Mouse (Mus musculus): ENCODE data around the gene Txndc2. TPM values are rescaled to one million over a fixed set of nuclear protein-coding genes. Genes with fewer than 3 reads are reported as not detected.

The Txndc2 gene
- total RNA-seq, 1 experiment from 2014 or later = not detected

- no peak for ATAC-seq (replicated peaks in 1 of 2; ENCODE audit: insufficient read depth in 1 of 2, low FRiP score in 2 of 2, low TSS enrichment in 1 of 2, low read depth in 1 of 2, poor library complexity in 2 of 2, severe bottlenecking in 2 of 2)
Observed at GRCm38 (mm10) chr17:65626301-65626700, 15.7 kb downstream of the Txndc2 start.

GRCm38 (mm10) chr17:65625563-65625962 is 16.4 kb downstream of the Txndc2 start:
- ATAC-seq (replicated peaks in 1 of 2; ENCODE audit: insufficient read depth in 1 of 2, low FRiP score in 2 of 2, low TSS enrichment in 1 of 2, low read depth in 1 of 2, poor library complexity in 2 of 2, severe bottlenecking in 2 of 2) = no peak

GRCm38 (mm10) chr17:65623130-65623529 is 18.8 kb downstream of the Txndc2 start:
- no peak for ATAC-seq (replicated peaks in 1 of 2; ENCODE audit: insufficient read depth in 1 of 2, low FRiP score in 2 of 2, low TSS enrichment in 1 of 2, low read depth in 1 of 2, poor library complexity in 2 of 2, severe bottlenecking in 2 of 2)

GRCm38 (mm10) chr17:65618431-65618830 is 23.5 kb downstream of the Txndc2 start:
- ATAC-seq (replicated peaks in 1 of 2; ENCODE audit: insufficient read depth in 1 of 2, low FRiP score in 2 of 2, low TSS enrichment in 1 of 2, low read depth in 1 of 2, poor library complexity in 2 of 2, severe bottlenecking in 2 of 2) = no peak

GRCm38 (mm10) chr17:65615678-65616077 is 26.3 kb downstream of the Txndc2 start:
- ATAC-seq (replicated peaks in 1 of 2; ENCODE audit: insufficient read depth in 1 of 2, low FRiP score in 2 of 2, low TSS enrichment in 1 of 2, low read depth in 1 of 2, poor library complexity in 2 of 2, severe bottlenecking in 2 of 2) = no peak

- ATAC-seq (replicated peaks in 1 of 2; ENCODE audit: insufficient read depth in 1 of 2, low FRiP score in 2 of 2, low TSS enrichment in 1 of 2, low read depth in 1 of 2, poor library complexity in 2 of 2, severe bottlenecking in 2 of 2) = no peak
Observed at GRCm38 (mm10) chr17:65614431-65614830, 27.5 kb downstream of the Txndc2 start.

- peak; percentile 86 to 92 for ATAC-seq (replicated peaks in 1 of 2; ENCODE audit: insufficient read depth in 1 of 2, low FRiP score in 2 of 2, low TSS enrichment in 1 of 2, low read depth in 1 of 2, poor library complexity in 2 of 2, severe bottlenecking in 2 of 2)
Observed at GRCm38 (mm10) chr17:65613463-65614412, 28.2 kb downstream of the Txndc2 start, which contains the start of gene Vapa. Gene Vapa (minus strand): TSS chr17:65613555.

GRCm38 (mm10) chr17:65613142-65613462 is 28.9 kb downstream of the Txndc2 start:
- ATAC-seq (replicated peaks in 1 of 2; ENCODE audit: insufficient read depth in 1 of 2, low FRiP score in 2 of 2, low TSS enrichment in 1 of 2, low read depth in 1 of 2, poor library complexity in 2 of 2, severe bottlenecking in 2 of 2) = 0 out of 4 replicates have a peak, but pooled peaks of 1 of the 2 experiments have one; percentile 1

GRCm38 (mm10) chr17:65612391-65613141 is 29.4 kb downstream of the Txndc2 start:
- no peak for ATAC-seq (replicated peaks in 1 of 2; ENCODE audit: insufficient read depth in 1 of 2, low FRiP score in 2 of 2, low TSS enrichment in 1 of 2, low read depth in 1 of 2, poor library complexity in 2 of 2, severe bottlenecking in 2 of 2)

- no peak for ATAC-seq (replicated peaks in 1 of 2; ENCODE audit: insufficient read depth in 1 of 2, low FRiP score in 2 of 2, low TSS enrichment in 1 of 2, low read depth in 1 of 2, poor library complexity in 2 of 2, severe bottlenecking in 2 of 2)
Observed at GRCm38 (mm10) chr17:65611721-65612120, 30.2 kb downstream of the Txndc2 start.

- ATAC-seq (replicated peaks in 1 of 2; ENCODE audit: insufficient read depth in 1 of 2, low FRiP score in 2 of 2, low TSS enrichment in 1 of 2, low read depth in 1 of 2, poor library complexity in 2 of 2, severe bottlenecking in 2 of 2) = no peak
Observed at GRCm38 (mm10) chr17:65608743-65609142, 33.2 kb downstream of the Txndc2 start.

GRCm38 (mm10) chr17:65608312-65608687 is 33.7 kb downstream of the Txndc2 start:
- no peak for ATAC-seq (replicated peaks in 1 of 2; ENCODE audit: insufficient read depth in 1 of 2, low FRiP score in 2 of 2, low TSS enrichment in 1 of 2, low read depth in 1 of 2, poor library complexity in 2 of 2, severe bottlenecking in 2 of 2)

GRCm38 (mm10) chr17:65607574-65608311 is 34.2 kb downstream of the Txndc2 start:
- no peak for ATAC-seq (replicated peaks in 1 of 2; ENCODE audit: insufficient read depth in 1 of 2, low FRiP score in 2 of 2, low TSS enrichment in 1 of 2, low read depth in 1 of 2, poor library complexity in 2 of 2, severe bottlenecking in 2 of 2)

- ATAC-seq (replicated peaks in 1 of 2; ENCODE audit: insufficient read depth in 1 of 2, low FRiP score in 2 of 2, low TSS enrichment in 1 of 2, low read depth in 1 of 2, poor library complexity in 2 of 2, severe bottlenecking in 2 of 2) = no peak
Observed at GRCm38 (mm10) chr17:65606014-65606413, 36.0 kb downstream of the Txndc2 start.

GRCm38 (mm10) chr17:65604892-65605291 is 37.1 kb downstream of the Txndc2 start:
- peak; percentile 19 to 44; a peak in 2 of 4 replicates for ATAC-seq (replicated peaks in 1 of 2; ENCODE audit: insufficient read depth in 1 of 2, low FRiP score in 2 of 2, low TSS enrichment in 1 of 2, low read depth in 1 of 2, poor library complexity in 2 of 2, severe bottlenecking in 2 of 2)

- ATAC-seq (replicated peaks in 1 of 2; ENCODE audit: insufficient read depth in 1 of 2, low FRiP score in 2 of 2, low TSS enrichment in 1 of 2, low read depth in 1 of 2, poor library complexity in 2 of 2, severe bottlenecking in 2 of 2) = peak; percentile 56 to 60
Observed at GRCm38 (mm10) chr17:65604315-65604714, 37.7 kb downstream of the Txndc2 start.

- ATAC-seq (replicated peaks in 1 of 2; ENCODE audit: insufficient read depth in 1 of 2, low FRiP score in 2 of 2, low TSS enrichment in 1 of 2, low read depth in 1 of 2, poor library complexity in 2 of 2, severe bottlenecking in 2 of 2) = no peak
Observed at GRCm38 (mm10) chr17:65597857-65598486, 44.0 kb downstream of the Txndc2 start.

Measured in hematopoietic stem cell, adult 5-6 weeks (primary cell).